Mouse (Mus musculus): ENCODE measurements around the gene Kpna7. TPM values are rescaled to one million over a fixed set of nuclear protein-coding genes. Genes with fewer than 3 reads are reported as not detected.
"Not testable (repeated sequence)": the region's sequence is repeated elsewhere in the genome, so short reads cannot be mapped to it uniquely, and the experiment has no call there.

Gene Kpna7
- polyA plus RNA-seq, 1 experiment from 2014 or later: not detected

DNA sequence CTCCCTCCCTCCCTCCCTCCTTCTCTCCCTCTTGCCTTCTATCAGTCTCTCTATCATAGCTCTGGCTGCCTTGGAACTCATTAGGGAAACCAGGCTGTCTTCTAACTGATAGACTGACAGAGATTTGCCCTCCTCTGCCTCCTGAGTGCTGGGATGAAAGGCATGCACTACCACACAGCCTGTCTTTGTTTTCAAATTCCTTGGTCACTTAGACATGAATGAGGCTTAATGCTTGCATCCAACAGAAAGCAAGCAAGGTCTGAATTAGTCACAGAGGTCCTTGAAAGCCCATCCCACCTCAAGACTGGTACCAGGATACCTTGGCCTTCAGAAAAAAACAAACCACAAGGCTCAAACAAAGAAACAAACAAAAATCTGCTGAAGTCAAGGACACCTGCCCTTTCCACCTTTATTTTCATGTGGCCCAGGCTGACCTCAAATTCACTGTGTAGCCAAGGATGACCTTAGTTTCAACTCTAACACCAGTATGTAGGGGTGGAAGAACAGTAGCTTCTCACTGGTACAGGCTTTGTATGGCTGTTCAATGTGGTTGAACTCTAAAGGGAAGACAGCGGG, 19.0 kb downstream of the Kpna7 start:
- no peak for ATAC-seq
- H3K4me1 ChIP-seq (ENCODE audit: control insufficient read depth, insufficient read depth, low read length): no peaks in the 10 kb centered on the region
- H3K9ac ChIP-seq (ENCODE audit: low read depth, low read length): no peak overlapping the region
- no peaks in the 10 kb centered on the region for H3K27me3 ChIP-seq (ENCODE audit: control insufficient read depth, insufficient read depth, low read depth, low read length)
- no peaks in the 10 kb centered on the region for H3K36me3 ChIP-seq (ENCODE audit: control insufficient read depth, insufficient read depth, low read length)
- no peak overlapping the region for H3K4me2 ChIP-seq (ENCODE audit: low read length)
- 94% methylated on average over 1 of the region's 1 CpGs for WGBS
- H3K27ac ChIP-seq (ENCODE audit: low read length): no peak overlapping the region
- H3K9me3 ChIP-seq (replicated peaks; ENCODE audit: control insufficient read depth, low read length, poor library complexity, severe bottlenecking): no peaks in the 10 kb centered on the region
- no peak overlapping the region for H3K4me3 ChIP-seq (ENCODE audit: low read depth, low read length)

DNA sequence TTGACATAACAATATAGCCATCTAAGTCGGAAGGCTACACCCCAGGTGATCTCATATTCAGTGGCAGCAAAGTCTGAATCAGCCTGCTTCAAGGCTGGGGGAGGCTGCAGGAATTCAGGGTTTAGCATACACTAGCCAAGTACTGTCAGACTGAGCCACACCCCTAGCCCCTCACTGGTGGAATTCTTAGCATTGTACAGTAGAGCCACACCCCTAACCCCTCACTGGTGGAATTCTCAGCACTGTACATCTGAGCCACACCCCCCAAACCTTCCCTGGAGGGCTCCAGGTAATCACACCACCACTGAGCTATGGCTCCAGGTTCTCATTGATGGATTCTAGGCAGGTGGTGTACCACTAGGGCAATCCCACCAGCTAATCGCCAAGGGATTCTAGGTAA, 24.3 kb downstream of the Kpna7 start:
- no peak for ATAC-seq
- Histone ChIP-seq H3K4me1 (ENCODE audit: control insufficient read depth, insufficient read depth, low read length) (no peaks in the 10 kb centered on the region), H3K27me3 (ENCODE audit: control insufficient read depth, insufficient read depth, low read depth, low read length) (no peaks in the 10 kb centered on the region), H3K36me3 (ENCODE audit: control insufficient read depth, insufficient read depth, low read length) (no peaks in the 10 kb centered on the region), H3K4me2 (ENCODE audit: low read length) (no peak overlapping the region), H3K9ac (ENCODE audit: low read depth, low read length) (no peak overlapping the region), H3K27ac (ENCODE audit: low read length) (no peak overlapping the region), H3K9me3 (replicated peaks; ENCODE audit: control insufficient read depth, low read length, poor library complexity, severe bottlenecking) (no peaks in the 10 kb centered on the region), H3K4me3 (ENCODE audit: low read depth, low read length) (no peak overlapping the region)
- 82% methylated on average over 2 of the region's 2 CpGs for WGBS

DNA sequence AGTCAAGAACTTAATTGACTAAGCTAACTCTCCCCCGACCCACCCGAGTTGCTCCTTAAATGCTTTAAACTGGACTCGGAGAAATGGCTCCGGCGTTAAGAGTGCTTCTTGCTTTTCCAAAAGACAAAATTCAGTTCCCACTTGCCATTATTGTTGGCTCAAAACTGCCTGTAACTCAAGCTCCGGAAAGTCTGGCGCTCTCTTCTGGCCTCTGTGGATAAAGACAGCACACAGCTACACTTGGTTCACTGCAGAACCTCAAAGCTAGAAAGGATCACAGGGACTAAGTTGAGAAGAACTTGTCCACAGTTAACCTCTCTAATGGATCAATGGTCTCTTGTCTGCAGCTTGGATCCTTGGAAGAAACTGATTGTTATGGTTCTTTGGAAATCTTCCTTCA, 25.1 kb downstream of the Kpna7 start:
- no peaks in the 10 kb centered on the region for H3K27me3 ChIP-seq (ENCODE audit: control insufficient read depth, insufficient read depth, low read depth, low read length)
- no peak overlapping the region for H3K4me2 ChIP-seq (ENCODE audit: low read length)
- H3K4me3 ChIP-seq (ENCODE audit: low read depth, low read length): no peak overlapping the region
- H3K9ac ChIP-seq (ENCODE audit: low read depth, low read length): no peak overlapping the region
- no peak for ATAC-seq
- H3K4me1 ChIP-seq (ENCODE audit: control insufficient read depth, insufficient read depth, low read length): no peaks in the 10 kb centered on the region
- no peaks in the 10 kb centered on the region for H3K36me3 ChIP-seq (ENCODE audit: control insufficient read depth, insufficient read depth, low read length)
- no peaks in the 10 kb centered on the region for H3K9me3 ChIP-seq (replicated peaks; ENCODE audit: control insufficient read depth, low read length, poor library complexity, severe bottlenecking)
- 93% methylated on average over 7 of the region's 7 CpGs for WGBS
- no peak overlapping the region for H3K27ac ChIP-seq (ENCODE audit: low read length)

DNA sequence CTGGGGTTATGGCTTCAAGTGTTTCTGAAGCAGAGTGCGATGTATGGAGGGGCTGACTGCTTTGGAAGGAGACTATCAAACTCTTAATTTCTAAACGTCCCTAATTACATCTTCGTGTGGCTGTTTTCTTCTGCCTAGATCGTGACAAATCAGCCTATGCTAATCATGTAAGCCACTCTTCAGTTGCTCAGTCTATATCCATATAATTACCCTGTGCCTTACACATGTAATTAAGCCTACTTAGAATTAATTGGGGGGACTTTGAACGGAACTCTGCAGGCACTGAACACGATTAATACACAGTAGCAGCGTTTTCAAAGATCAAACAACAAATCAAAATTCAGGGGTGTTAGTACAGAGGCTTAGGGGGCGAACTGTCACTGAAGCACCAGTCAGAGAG, 25.9 kb downstream of the Kpna7 start:
- Histone ChIP-seq H3K4me2 (ENCODE audit: low read length) (no peak overlapping the region), H3K9ac (ENCODE audit: low read depth, low read length) (no peak overlapping the region), H3K27ac (ENCODE audit: low read length) (no peak overlapping the region), H3K4me1 (ENCODE audit: control insufficient read depth, insufficient read depth, low read length) (no peaks in the 10 kb centered on the region), H3K9me3 (replicated peaks; ENCODE audit: control insufficient read depth, low read length, poor library complexity, severe bottlenecking) (no peaks in the 10 kb centered on the region), H3K36me3 (ENCODE audit: control insufficient read depth, insufficient read depth, low read length) (no peaks in the 10 kb centered on the region), H3K27me3 (ENCODE audit: control insufficient read depth, insufficient read depth, low read depth, low read length) (no peaks in the 10 kb centered on the region), H3K4me3 (ENCODE audit: low read depth, low read length) (no peak overlapping the region)
- WGBS: 67% methylated on average over 8 of the region's 8 CpGs
- no peak for ATAC-seq

DNA sequence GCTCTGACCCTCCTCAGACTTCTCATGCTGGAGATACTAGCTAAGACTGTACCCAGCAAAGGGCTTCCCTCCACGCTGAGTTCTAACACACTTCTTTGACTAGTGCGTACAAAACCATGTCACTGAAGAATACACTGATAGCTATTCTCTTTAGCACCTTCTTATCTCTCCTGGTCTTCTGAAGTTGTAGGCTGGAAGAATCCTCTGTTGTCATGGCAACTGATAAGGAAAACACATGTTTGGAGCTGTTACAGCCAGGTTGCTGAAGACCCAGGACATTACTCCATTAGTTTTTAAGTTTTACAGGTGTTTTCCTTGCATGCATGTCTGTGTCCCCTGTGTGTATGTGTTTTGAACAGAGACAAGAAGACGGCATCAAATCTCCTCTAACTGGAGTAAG, 29.6 kb downstream of the Kpna7 start:
- 87% methylated on average over 3 of the region's 3 CpGs for WGBS
- H3K9ac ChIP-seq (ENCODE audit: low read depth, low read length); ATAC-seq; H3K4me2 ChIP-seq (ENCODE audit: low read length); H3K27me3 ChIP-seq (ENCODE audit: control insufficient read depth, insufficient read depth, low read depth, low read length); H3K4me3 ChIP-seq (ENCODE audit: low read depth, low read length); H3K27ac ChIP-seq (ENCODE audit: low read length); H3K4me1 ChIP-seq (ENCODE audit: control insufficient read depth, insufficient read depth, low read length); H3K9me3 ChIP-seq (replicated peaks; ENCODE audit: control insufficient read depth, low read length, poor library complexity, severe bottlenecking); H3K36me3 ChIP-seq (ENCODE audit: control insufficient read depth, insufficient read depth, low read length): not testable (repeated sequence)

DNA sequence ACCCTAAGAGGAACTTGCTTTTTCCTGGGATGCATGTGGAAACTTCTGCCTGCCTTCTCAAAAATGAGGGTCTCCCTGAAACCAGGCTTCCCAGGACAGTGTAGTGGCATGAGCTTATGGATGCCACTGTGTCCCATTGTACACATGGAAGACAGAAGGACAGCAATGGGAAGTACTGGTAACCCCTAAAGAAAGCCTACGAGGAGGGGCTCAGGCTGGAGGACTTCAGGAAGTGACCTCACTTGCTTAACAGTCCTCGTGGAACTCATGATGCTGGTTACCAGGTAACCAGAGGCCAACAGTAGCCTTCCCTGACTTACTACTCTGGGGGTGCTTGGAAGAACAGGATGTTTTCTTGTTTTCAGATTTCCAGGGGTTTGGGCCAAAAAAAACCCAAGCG, 41.1 kb downstream of the Kpna7 start, which contains the start of gene 1700018F24Rik:
1700018F24Rik (plus strand) TSS at position 301 of the 400 bp plus-strand sequence.
- not testable (repeated sequence) for ATAC-seq; H3K4me1 ChIP-seq (ENCODE audit: control insufficient read depth, insufficient read depth, low read length); H3K9me3 ChIP-seq (replicated peaks; ENCODE audit: control insufficient read depth, low read length, poor library complexity, severe bottlenecking); H3K27ac ChIP-seq (ENCODE audit: low read length); H3K27me3 ChIP-seq (ENCODE audit: control insufficient read depth, insufficient read depth, low read depth, low read length); H3K9ac ChIP-seq (ENCODE audit: low read depth, low read length); H3K4me2 ChIP-seq (ENCODE audit: low read length); H3K36me3 ChIP-seq (ENCODE audit: control insufficient read depth, insufficient read depth, low read length); H3K4me3 ChIP-seq (ENCODE audit: low read depth, low read length)
- 84% methylated on average over 2 of the region's 3 CpGs for WGBS

DNA sequence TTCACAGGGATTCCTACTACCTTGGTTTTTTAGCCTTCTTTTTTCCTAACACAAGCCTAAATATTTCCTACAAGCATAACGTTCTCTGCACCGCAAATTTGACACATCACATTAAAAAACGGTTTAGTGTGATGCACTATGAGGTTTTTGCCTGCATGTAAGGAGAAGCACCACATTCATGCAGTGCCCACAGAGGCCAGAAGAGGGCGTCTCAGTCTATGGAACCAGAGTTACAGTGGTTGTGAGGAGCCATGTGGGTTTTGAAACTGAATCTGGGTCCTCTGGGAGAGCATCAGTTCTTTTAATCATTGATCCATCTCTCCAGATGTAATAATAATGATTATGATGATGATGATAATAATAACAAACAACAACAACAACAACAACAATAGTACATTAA, 42.2 kb downstream of the Kpna7 start:
- no peaks in the 10 kb centered on the region for H3K27me3 ChIP-seq (ENCODE audit: control insufficient read depth, insufficient read depth, low read depth, low read length)
- no peak overlapping the region for H3K4me2 ChIP-seq (ENCODE audit: low read length)
- H3K36me3 ChIP-seq (ENCODE audit: control insufficient read depth, insufficient read depth, low read length): no peaks in the 10 kb centered on the region
- H3K4me3 ChIP-seq (ENCODE audit: low read depth, low read length): no peak overlapping the region
- H3K9ac ChIP-seq (ENCODE audit: low read depth, low read length): no peak overlapping the region
- ATAC-seq: no peak
- no peak overlapping the region for H3K27ac ChIP-seq (ENCODE audit: low read length)
- H3K4me1 ChIP-seq (ENCODE audit: control insufficient read depth, insufficient read depth, low read length): no peaks in the 10 kb centered on the region
- H3K9me3 ChIP-seq (replicated peaks; ENCODE audit: control insufficient read depth, low read length, poor library complexity, severe bottlenecking): no peaks in the 10 kb centered on the region
- WGBS: 48% methylated on average over 4 of the region's 4 CpGs

DNA sequence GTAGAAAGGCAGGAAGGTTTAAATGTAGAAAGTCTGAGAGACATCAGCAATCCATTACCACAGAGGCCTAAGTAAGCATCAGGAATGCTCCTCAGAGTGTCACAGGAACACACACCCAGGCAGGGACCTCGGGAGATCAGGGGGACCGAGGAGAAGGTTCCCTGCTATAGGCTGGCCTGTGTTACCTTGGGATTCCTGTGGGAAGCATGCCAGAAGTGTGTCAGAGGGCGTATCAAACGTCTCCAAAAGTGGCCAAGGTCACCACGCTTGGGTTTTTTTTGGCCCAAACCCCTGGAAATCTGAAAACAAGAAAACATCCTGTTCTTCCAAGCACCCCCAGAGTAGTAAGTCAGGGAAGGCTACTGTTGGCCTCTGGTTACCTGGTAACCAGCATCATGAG, 51.4 kb downstream of the Kpna7 start, which contains the start of gene Gm4871:
Gm4871 (minus strand) TSS at position 364 of the 400 bp plus-strand sequence.
- 78% methylated on average over 5 of the region's 5 CpGs for WGBS
- H3K27ac ChIP-seq (ENCODE audit: low read length); ATAC-seq; H3K9me3 ChIP-seq (replicated peaks; ENCODE audit: control insufficient read depth, low read length, poor library complexity, severe bottlenecking); H3K4me2 ChIP-seq (ENCODE audit: low read length); H3K4me1 ChIP-seq (ENCODE audit: control insufficient read depth, insufficient read depth, low read length); H3K27me3 ChIP-seq (ENCODE audit: control insufficient read depth, insufficient read depth, low read depth, low read length); H3K4me3 ChIP-seq (ENCODE audit: low read depth, low read length); H3K36me3 ChIP-seq (ENCODE audit: control insufficient read depth, insufficient read depth, low read length); H3K9ac ChIP-seq (ENCODE audit: low read depth, low read length): not testable (repeated sequence)

DNA sequence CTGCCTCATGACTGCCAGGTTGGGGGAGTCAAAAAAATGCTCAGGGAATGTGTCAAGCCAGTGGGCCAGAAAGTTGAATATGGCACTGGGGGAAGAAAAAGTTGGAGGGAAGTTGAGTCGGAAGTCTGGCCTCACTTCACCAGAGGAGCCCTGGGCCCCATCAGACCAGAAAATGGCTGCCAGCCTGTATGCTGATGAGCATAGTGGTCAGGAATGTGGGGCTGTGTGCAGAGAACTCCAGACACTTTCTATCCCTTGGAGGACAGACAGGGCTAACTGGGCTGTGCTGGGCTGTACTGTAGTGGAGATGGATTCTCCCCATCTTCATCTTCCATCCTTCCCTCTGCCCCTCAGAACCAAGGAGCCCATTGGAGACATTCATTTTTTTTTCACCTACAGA, 53.4 kb downstream of the Kpna7 start:
- H3K27me3 ChIP-seq (ENCODE audit: control insufficient read depth, insufficient read depth, low read depth, low read length); ATAC-seq; H3K4me2 ChIP-seq (ENCODE audit: low read length); H3K27ac ChIP-seq (ENCODE audit: low read length); H3K4me3 ChIP-seq (ENCODE audit: low read depth, low read length); H3K9me3 ChIP-seq (replicated peaks; ENCODE audit: control insufficient read depth, low read length, poor library complexity, severe bottlenecking); H3K9ac ChIP-seq (ENCODE audit: low read depth, low read length); H3K36me3 ChIP-seq (ENCODE audit: control insufficient read depth, insufficient read depth, low read length); H3K4me1 ChIP-seq (ENCODE audit: control insufficient read depth, insufficient read depth, low read length): not testable (repeated sequence)
- 94% methylated on average over 1 of the region's 1 CpGs for WGBS

Measured in midbrain, embryonic 16.5 days (tissue).